3 mouse cellular contexts compared by ENCODE assay signal in genomic region chr1:85457731-85458130, GRCm38 (mm10).
DNase-seq lines count a peak whose midpoint lies in the region; ATAC-seq and TF ChIP-seq lines count a peak whose summit lies in the region.
"Not testable (repeated sequence)": the region's sequence is repeated elsewhere in the genome, so short reads cannot be mapped to it uniquely, and the experiment has no call there.

No protein-coding gene starts in this region.

- H3K9ac ChIP-seq in midbrain, postnatal 0 days (replicated peaks; ENCODE audit: low read length, poor library complexity, severe bottlenecking), result not testable (repeated sequence)

- not testable (repeated sequence) for H3K27ac ChIP-seq in midbrain, postnatal 0 days (ENCODE audit: low read depth, low read length)

- not testable (repeated sequence) for H3K4me1 ChIP-seq in midbrain, postnatal 0 days (ENCODE audit: insufficient read depth, low read length)

- not testable (repeated sequence) for H3K36me3 ChIP-seq in midbrain, postnatal 0 days (ENCODE audit: insufficient read depth, low read length)

- WGBS in midbrain, postnatal 0 days, result 66% methylated on average over 4 of the region's 4 CpGs

- not testable (repeated sequence) for ATAC-seq in midbrain, postnatal 0 days (ENCODE audit: low FRiP score)

- not testable (repeated sequence) for H3K9me3 ChIP-seq in midbrain, postnatal 0 days (ENCODE audit: low read length)

- not testable (repeated sequence) for TF ChIP-seq CTCF in midbrain, postnatal 0 days (IDR thresholded peaks at IDR 0.05)

- not testable (repeated sequence) for H3K27me3 ChIP-seq in midbrain, postnatal 0 days (ENCODE audit: insufficient read depth, low read length)

- not testable (repeated sequence) for H3K4me3 ChIP-seq in midbrain, postnatal 0 days (ENCODE audit: low read depth, low read length)

- H3K4me2 ChIP-seq in midbrain, postnatal 0 days (ENCODE audit: low read depth, low read length, poor library complexity, severe bottlenecking), result not testable (repeated sequence)

- peak; percentile 4 for DNase-seq in adrenal gland, postnatal 14 days
- peak; percentile 92 for DNase-seq in heart, adult 11 months
- DNase-seq in midbrain, postnatal 0 days (ENCODE audit: low spot score), result peak; percentile 0

Comparison
In these comparisons a context has a peak if more than half of its experiments do, and no peak if none do; other contexts are left out.
1. DNase-seq: peak in every context shown above with its lines; median percentile 92 in heart, adult 11 months; 4 in adrenal gland, postnatal 14 days; 0 in midbrain, postnatal 0 days.